Mouse (Mus musculus) ES-Bruce4 (cell line): ENCODE measurements around the gene Mcf2l.

Experiments used
- CTCF ChIP-seq: IDR thresholded peaks from one replicate; pipeline ENCODE4 v1.8.1; 2011; ENCODE audit warnings: low read depth, low read length
- EP300 ChIP-seq: IDR thresholded peaks from 2 replicates; pipeline ENCODE4 v1.6.1; 2011; ENCODE audit warnings: low read depth, low read length; ENCODE audit not compliant: insufficient read depth

DNA sequence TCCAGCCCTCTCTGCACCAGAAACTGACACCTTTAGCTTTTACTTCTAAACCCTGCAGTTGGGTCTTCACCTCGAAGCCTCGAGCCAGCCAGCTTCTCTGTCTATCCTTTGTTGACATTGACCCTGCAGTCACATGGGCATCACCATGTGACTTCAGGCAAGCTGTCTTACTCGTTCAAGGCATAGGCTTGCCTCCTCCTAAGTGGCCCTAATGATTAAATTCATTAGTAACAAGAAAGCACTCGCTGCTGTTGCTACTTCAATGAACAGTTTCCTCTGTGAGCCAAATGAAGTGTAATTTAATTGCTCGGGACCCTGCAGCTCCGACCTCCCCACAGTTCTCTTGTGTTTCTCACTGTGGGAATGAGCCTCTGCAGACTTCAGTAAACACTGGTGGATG lies 83.8 kb downstream of the Mcf2l start:
- TF ChIP-seq EP300 (no peak), CTCF (no peak)
